Mouse (Mus musculus): ENCODE results near the gene Uvrag. TPM values are rescaled to one million over a fixed set of nuclear protein-coding genes. Genes with fewer than 3 reads are reported as not detected.

The Uvrag gene
- polyA plus RNA-seq, 1 experiment from 2014 or later: 16.7 TPM

- Histone ChIP-seq H3K4me2 (no peak overlapping the region), H3K9me3 (replicated peaks; ENCODE audit: control insufficient read depth, low read length) (no peaks in the 10 kb centered on the region), H3K4me3 (ENCODE audit: low read depth, low read length) (no peak overlapping the region), H3K27me3 (ENCODE audit: control insufficient read depth, insufficient read depth, low read length) (no peaks in the 10 kb centered on the region), H3K4me1 (ENCODE audit: control insufficient read depth, insufficient read depth, low read length) (0 out of 2 replicates have a peak, but pooled peaks cover 3% of the 10 kb centered on the region), H3K27ac (ENCODE audit: low read depth, low read length) (no peak overlapping the region), H3K36me3 (ENCODE audit: control insufficient read depth, insufficient read depth, low read length) (no peaks in the 10 kb centered on the region), H3K9ac (ENCODE audit: low read depth, low read length) (no peak overlapping the region)
- ATAC-seq (replicated peaks; ENCODE audit: insufficient number of reproducible peaks, low FRiP score, low TSS enrichment): no peak
- 52% methylated on average over 10 of the region's 10 CpGs for WGBS (ENCODE audit: insufficient replicate concordance)
These were observed 31.0 kb upstream of the Uvrag start for GRCm38 (mm10) chr7:99171730-99172463.

DNA sequence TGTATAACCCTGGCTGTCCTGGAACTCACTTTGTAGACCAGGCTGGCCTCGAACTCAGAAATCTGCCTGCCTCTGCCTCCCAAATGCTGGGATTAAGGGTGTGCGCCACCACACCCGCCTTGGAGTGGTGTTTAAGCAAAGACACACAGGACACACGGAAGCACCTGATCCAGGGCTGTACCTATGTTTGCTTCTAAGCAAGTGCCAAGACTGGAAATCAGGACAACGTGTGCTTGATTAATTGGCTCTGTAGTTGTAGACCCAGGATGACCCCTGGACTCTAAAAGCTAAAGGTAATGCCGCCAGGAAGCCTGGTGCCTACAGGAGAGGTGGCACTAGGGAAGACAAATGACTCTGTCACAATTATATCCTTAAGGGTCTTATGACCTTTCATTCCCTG, 29.6 kb upstream of the Uvrag start:
- H3K4me2 ChIP-seq: no peak overlapping the region
- peaks cover 6% of the 10 kb centered on the region; the same call in 1 of the 2 replicates for H3K4me1 ChIP-seq (ENCODE audit: control insufficient read depth, insufficient read depth, low read length)
- H3K27ac ChIP-seq (ENCODE audit: low read depth, low read length): no peak overlapping the region
- 83% methylated on average over 6 of the region's 6 CpGs for WGBS (ENCODE audit: insufficient replicate concordance)
- H3K4me3 ChIP-seq (ENCODE audit: low read depth, low read length): no peak overlapping the region
- H3K27me3 ChIP-seq (ENCODE audit: control insufficient read depth, insufficient read depth, low read length): no peaks in the 10 kb centered on the region
- H3K36me3 ChIP-seq (ENCODE audit: control insufficient read depth, insufficient read depth, low read length): no peaks in the 10 kb centered on the region
- H3K9me3 ChIP-seq (replicated peaks; ENCODE audit: control insufficient read depth, low read length): no peaks in the 10 kb centered on the region
- no peak for ATAC-seq (replicated peaks; ENCODE audit: insufficient number of reproducible peaks, low FRiP score, low TSS enrichment)
- H3K9ac ChIP-seq (ENCODE audit: low read depth, low read length): no peak overlapping the region

- Histone ChIP-seq H3K36me3 (ENCODE audit: control insufficient read depth, insufficient read depth, low read length) (no peaks in the 10 kb centered on the region), H3K27me3 (ENCODE audit: control insufficient read depth, insufficient read depth, low read length) (no peaks in the 10 kb centered on the region), H3K4me2 (no peak overlapping the region), H3K9me3 (replicated peaks; ENCODE audit: control insufficient read depth, low read length) (no peaks in the 10 kb centered on the region), H3K9ac (ENCODE audit: low read depth, low read length) (no peak overlapping the region), H3K27ac (ENCODE audit: low read depth, low read length) (no peak overlapping the region), H3K4me3 (ENCODE audit: low read depth, low read length) (no peak overlapping the region), H3K4me1 (ENCODE audit: control insufficient read depth, insufficient read depth, low read length) (peaks cover 6% of the 10 kb centered on the region; the same call in 1 of the 2 replicates)
- 78% methylated on average over 9 of the region's 9 CpGs for WGBS (ENCODE audit: insufficient replicate concordance)
- ATAC-seq (replicated peaks; ENCODE audit: insufficient number of reproducible peaks, low FRiP score, low TSS enrichment): no peak
These were observed 28.9 kb upstream of the Uvrag start for GRCm38 (mm10) chr7:99169717-99170403.

GRCm38 (mm10) chr7:99168756-99169155, 27.8 kb upstream of the Uvrag start:
- Histone ChIP-seq H3K9ac (ENCODE audit: low read depth, low read length) (no peak overlapping the region), H3K4me2 (no peak overlapping the region), H3K9me3 (replicated peaks; ENCODE audit: control insufficient read depth, low read length) (no peaks in the 10 kb centered on the region), H3K4me3 (ENCODE audit: low read depth, low read length) (no peak overlapping the region), H3K36me3 (ENCODE audit: control insufficient read depth, insufficient read depth, low read length) (no peaks in the 10 kb centered on the region), H3K4me1 (ENCODE audit: control insufficient read depth, insufficient read depth, low read length) (peaks cover 6% of the 10 kb centered on the region; the same call in 1 of the 2 replicates), H3K27me3 (ENCODE audit: control insufficient read depth, insufficient read depth, low read length) (no peaks in the 10 kb centered on the region), H3K27ac (ENCODE audit: low read depth, low read length) (no peak overlapping the region)
- WGBS (ENCODE audit: insufficient replicate concordance): 84% methylated on average over 6 of the region's 6 CpGs
- no peak for ATAC-seq (replicated peaks; ENCODE audit: insufficient number of reproducible peaks, low FRiP score, low TSS enrichment)

DNA sequence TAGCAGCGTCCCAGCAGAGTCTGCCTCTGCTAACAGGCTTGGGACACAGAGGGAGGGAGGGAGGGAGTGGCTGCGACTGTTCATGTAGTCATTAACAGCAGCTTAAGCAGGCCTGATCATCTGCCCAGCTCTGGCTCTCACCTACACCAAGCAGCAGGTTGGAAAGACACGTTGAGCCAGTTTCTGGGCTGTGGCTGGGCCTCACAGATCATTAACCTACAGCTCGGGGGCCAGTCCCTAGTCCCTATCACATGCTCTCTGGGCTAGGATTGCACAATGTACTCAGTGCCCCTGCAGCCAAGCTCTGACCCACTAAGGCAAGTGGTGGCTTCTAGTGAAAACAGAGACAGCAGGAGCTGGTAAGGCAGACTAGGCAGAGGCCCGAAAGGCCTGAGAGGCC, 27.0 kb upstream of the Uvrag start:
- Histone ChIP-seq H3K27ac (ENCODE audit: low read depth, low read length) (no peak overlapping the region), H3K9ac (ENCODE audit: low read depth, low read length) (no peak overlapping the region), H3K4me2 (no peak overlapping the region), H3K36me3 (ENCODE audit: control insufficient read depth, insufficient read depth, low read length) (no peaks in the 10 kb centered on the region), H3K9me3 (replicated peaks; ENCODE audit: control insufficient read depth, low read length) (no peaks in the 10 kb centered on the region), H3K27me3 (ENCODE audit: control insufficient read depth, insufficient read depth, low read length) (no peaks in the 10 kb centered on the region), H3K4me1 (ENCODE audit: control insufficient read depth, insufficient read depth, low read length) (peaks cover 6% of the 10 kb centered on the region; the same call in 1 of the 2 replicates), H3K4me3 (ENCODE audit: low read depth, low read length) (no peak overlapping the region)
- 56% methylated on average over 5 of the region's 5 CpGs for WGBS (ENCODE audit: insufficient replicate concordance)
- no peak for ATAC-seq (replicated peaks; ENCODE audit: insufficient number of reproducible peaks, low FRiP score, low TSS enrichment)

- no peak for ATAC-seq (replicated peaks; ENCODE audit: insufficient number of reproducible peaks, low FRiP score, low TSS enrichment)
- Histone ChIP-seq H3K4me3 (ENCODE audit: low read depth, low read length) (no peak overlapping the region), H3K27me3 (ENCODE audit: control insufficient read depth, insufficient read depth, low read length) (no peaks in the 10 kb centered on the region), H3K9me3 (replicated peaks; ENCODE audit: control insufficient read depth, low read length) (no peaks in the 10 kb centered on the region), H3K27ac (ENCODE audit: low read depth, low read length) (no peak overlapping the region), H3K9ac (ENCODE audit: low read depth, low read length) (no peak overlapping the region), H3K36me3 (ENCODE audit: control insufficient read depth, insufficient read depth, low read length) (no peaks in the 10 kb centered on the region), H3K4me2 (no peak overlapping the region), H3K4me1 (ENCODE audit: control insufficient read depth, insufficient read depth, low read length) (peaks cover 15% of the 10 kb centered on the region)
- WGBS (ENCODE audit: insufficient replicate concordance): 41% methylated on average over 8 of the region's 8 CpGs
These were observed 25.2 kb upstream of the Uvrag start for GRCm38 (mm10) chr7:99166159-99166558.

- 71% methylated on average over 7 of the region's 7 CpGs for WGBS (ENCODE audit: insufficient replicate concordance)
- Histone ChIP-seq H3K27me3 (ENCODE audit: control insufficient read depth, insufficient read depth, low read length) (no peaks in the 10 kb centered on the region), H3K36me3 (ENCODE audit: control insufficient read depth, insufficient read depth, low read length) (no peaks in the 10 kb centered on the region), H3K9me3 (replicated peaks; ENCODE audit: control insufficient read depth, low read length) (no peaks in the 10 kb centered on the region), H3K4me1 (ENCODE audit: control insufficient read depth, insufficient read depth, low read length) (peaks cover 19% of the 10 kb centered on the region), H3K4me3 (ENCODE audit: low read depth, low read length) (no peak overlapping the region), H3K27ac (ENCODE audit: low read depth, low read length) (no peak overlapping the region), H3K4me2 (no peak overlapping the region), H3K9ac (ENCODE audit: low read depth, low read length) (no peak overlapping the region)
- ATAC-seq (replicated peaks; ENCODE audit: insufficient number of reproducible peaks, low FRiP score, low TSS enrichment): no peak
These were observed 24.0 kb upstream of the Uvrag start for GRCm38 (mm10) chr7:99164873-99165410.

- no peak overlapping the region for H3K4me2 ChIP-seq
- H3K4me3 ChIP-seq (ENCODE audit: low read depth, low read length): no peak overlapping the region
- peaks cover 22% of the 10 kb centered on the region for H3K4me1 ChIP-seq (ENCODE audit: control insufficient read depth, insufficient read depth, low read length)
- no peaks in the 10 kb centered on the region for H3K27me3 ChIP-seq (ENCODE audit: control insufficient read depth, insufficient read depth, low read length)
- H3K9me3 ChIP-seq (replicated peaks; ENCODE audit: control insufficient read depth, low read length): no peaks in the 10 kb centered on the region
- no peak overlapping the region for H3K9ac ChIP-seq (ENCODE audit: low read depth, low read length)
- 86% methylated on average over 7 of the region's 7 CpGs for WGBS (ENCODE audit: insufficient replicate concordance)
- no peaks in the 10 kb centered on the region for H3K36me3 ChIP-seq (ENCODE audit: control insufficient read depth, insufficient read depth, low read length)
- ATAC-seq (replicated peaks; ENCODE audit: insufficient number of reproducible peaks, low FRiP score, low TSS enrichment): no peak
- no peak overlapping the region for H3K27ac ChIP-seq (ENCODE audit: low read depth, low read length)
These were observed 21.5 kb upstream of the Uvrag start for GRCm38 (mm10) chr7:99162462-99162861.

Measured in heart, embryonic 11.5 days (tissue).